Mouse (Mus musculus) neural tube, embryonic 14.5 days (tissue): ENCODE results near the gene Rps21. TPM values are rescaled to one million over a fixed set of nuclear protein-coding genes. Genes with fewer than 3 reads are reported as not detected.

Experiments used
- ATAC-seq: fragments of 200-750 bp; cut with Nextera tagmentation; 2 replicates; pipeline ENCODE4 v1.8.0; 2017; ENCODE audit warnings: low read depth, mild to moderate bottlenecking, moderate TSS enrichment, moderate library complexity
- H3K27ac ChIP-seq: fragments of 300-500 bp; sonication (generic); 2 replicates; pipeline ENCODE4 v1.5.1; 2014; ENCODE audit warnings: low read depth, mild to moderate bottlenecking, control low read depth, low read length, moderate library complexity, mixed read lengths
- H3K27me3 ChIP-seq: fragments of 300-500 bp; sonication (generic); 2 replicates; pipeline ENCODE4 v1.6.1; 2014; ENCODE audit warnings: low read length; ENCODE audit not compliant: control insufficient read depth, insufficient read depth
- H3K36me3 ChIP-seq: fragments of 300-500 bp; sonication (generic); 2 replicates; pipeline ENCODE4 v1.6.1; 2014; ENCODE audit warnings: low read length, mixed read lengths; ENCODE audit not compliant: control insufficient read depth, insufficient read depth
- H3K4me1 ChIP-seq: fragments of 300-500 bp; sonication (generic); 2 replicates; pipeline ENCODE4 v1.6.1; 2014; ENCODE audit warnings: low read length; ENCODE audit not compliant: control insufficient read depth, insufficient read depth
- H3K4me2 ChIP-seq: fragments of 300-500 bp; sonication (generic); 2 replicates; pipeline ENCODE4 v1.6.1; 2014; ENCODE audit warnings: mild to moderate bottlenecking, low read depth, low read length, control low read depth
- H3K4me3 ChIP-seq: fragments of 300-500 bp; sonication (generic); 2 replicates; pipeline ENCODE4 v1.5.1; 2014; ENCODE audit warnings: low read depth, low read length, control low read depth, mixed read lengths
- H3K9ac ChIP-seq: fragments of 300-500 bp; sonication (generic); replicated peaks from 2 replicates; pipeline ENCODE4 v1.6.1; 2014; ENCODE audit warnings: low read depth, mild to moderate bottlenecking, control low read depth, low read length, mixed read lengths
- H3K9me3 ChIP-seq: fragments of 300-500 bp; sonication (generic); 2 replicates; pipeline ENCODE4 v1.6.1; 2016; ENCODE audit warnings: low read length; ENCODE audit not compliant: control insufficient read depth
- WGBS: fragments of 180-500 bp; shearing (Covaris S2); extraction: QIAGEN DNeasy Blood & Tissue Kit; methylation state at CpG from one replicate; pipeline ENCODE4 v1.1.7; 2014; 5-methylcytosine and 5-hydroxymethylcytosine counted together
- microRNA-seq: library from miRNA; unstranded; fragments of <30 nt; microRNA quantifications from one replicate; pipeline ENCODE4, GENCODE M21; 2016
- polyA plus RNA-seq: library from polyadenylated mRNA; unstranded; fragments of >200 nt; fragmentation: Nextera tagmentation; extraction: Ambion mirVana; gene quantifications from 2 replicates; pipeline ENCODE4 v1.2.1, GENCODE M21; 2014

Rps21 gene
- polyA plus RNA-seq, 1 experiment from 2014 or later: 421 TPM

GRCm38 (mm10) chr2:180302201-180302600 is 45.0 kb downstream of the Rps21 start:
- no peaks in the 10 kb centered on the region for H3K4me1 ChIP-seq
- H3K36me3 ChIP-seq: no peaks in the 10 kb centered on the region
- no peaks in the 10 kb centered on the region for H3K27me3 ChIP-seq
- H3K9me3 ChIP-seq: no peaks in the 10 kb centered on the region
- H3K27ac ChIP-seq: no peak overlapping the region
- no peak overlapping the region for H3K4me2 ChIP-seq
- H3K4me3 ChIP-seq: no peak overlapping the region
- WGBS: 78% methylated on average over 4 of the region's 4 CpGs
- no peak for ATAC-seq
- no peak overlapping the region for H3K9ac ChIP-seq

- no peak for ATAC-seq
- Histone ChIP-seq H3K4me2 (no peak overlapping the region), H3K27ac (no peak overlapping the region), H3K4me3 (no peak overlapping the region), H3K9ac (no peak overlapping the region), H3K9me3 (no peaks in the 10 kb centered on the region), H3K36me3 (no peaks in the 10 kb centered on the region), H3K27me3 (no peaks in the 10 kb centered on the region), H3K4me1 (no peaks in the 10 kb centered on the region)
- WGBS: 91% methylated on average over 12 of the region's 12 CpGs
These were observed 46.3 kb downstream of the Rps21 start for GRCm38 (mm10) chr2:180303468-180303867.

- no peak for ATAC-seq
- Histone ChIP-seq H3K27ac (no peak overlapping the region), H3K36me3 (no peaks in the 10 kb centered on the region), H3K27me3 (no peaks in the 10 kb centered on the region), H3K9me3 (no peaks in the 10 kb centered on the region), H3K4me2 (no peak overlapping the region), H3K9ac (no peak overlapping the region), H3K4me3 (no peak overlapping the region), H3K4me1 (no peaks in the 10 kb centered on the region)
- 61% methylated on average over 4 of the region's 4 CpGs for WGBS
These were observed 47.4 kb downstream of the Rps21 start for GRCm38 (mm10) chr2:180304554-180304953.

- WGBS: 87% methylated on average over 3 of the region's 3 CpGs
- Histone ChIP-seq H3K4me1 (no peaks in the 10 kb centered on the region), H3K36me3 (no peaks in the 10 kb centered on the region), H3K9ac (no peak overlapping the region), H3K9me3 (no peaks in the 10 kb centered on the region), H3K27ac (no peak overlapping the region), H3K4me3 (no peak overlapping the region), H3K4me2 (no peak overlapping the region), H3K27me3 (no peaks in the 10 kb centered on the region)
- no peak for ATAC-seq
These were observed 48.3 kb downstream of the Rps21 start for GRCm38 (mm10) chr2:180305490-180305889.

GRCm38 (mm10) chr2:180306009-180306408 is 48.8 kb downstream of the Rps21 start:
- Histone ChIP-seq H3K27me3 (no peaks in the 10 kb centered on the region), H3K36me3 (no peaks in the 10 kb centered on the region), H3K27ac (no peak overlapping the region), H3K4me1 (no peaks in the 10 kb centered on the region), H3K4me2 (no peak overlapping the region), H3K9ac (no peak overlapping the region), H3K9me3 (no peaks in the 10 kb centered on the region), H3K4me3 (no peak overlapping the region)
- no peak for ATAC-seq
- WGBS: 84% methylated on average over 2 of the region's 2 CpGs

GRCm38 (mm10) chr2:180306423-180307168 is 49.4 kb downstream of the Rps21 start:
- ATAC-seq: no peak
- Histone ChIP-seq H3K36me3 (no peaks in the 10 kb centered on the region), H3K9me3 (no peaks in the 10 kb centered on the region), H3K27ac (no peak overlapping the region), H3K27me3 (no peaks in the 10 kb centered on the region), H3K9ac (no peak overlapping the region), H3K4me1 (no peaks in the 10 kb centered on the region), H3K4me3 (no peak overlapping the region), H3K4me2 (no peak overlapping the region)
- WGBS: 91% methylated on average over 8 of the region's 8 CpGs

- H3K27me3 ChIP-seq: no peaks in the 10 kb centered on the region
- WGBS: 74% methylated on average over 2 of the region's 2 CpGs
- no peak overlapping the region for H3K4me3 ChIP-seq
- ATAC-seq: no peak
- H3K9me3 ChIP-seq: no peaks in the 10 kb centered on the region
- H3K27ac ChIP-seq: no peak overlapping the region
- H3K36me3 ChIP-seq: no peaks in the 10 kb centered on the region
- H3K9ac ChIP-seq: no peak overlapping the region
- H3K4me1 ChIP-seq: no peaks in the 10 kb centered on the region
- no peak overlapping the region for H3K4me2 ChIP-seq
These were observed 50.5 kb downstream of the Rps21 start for GRCm38 (mm10) chr2:180307680-180308079.

Small RNAs within 50 kb of the gene (microRNA-seq; reads per million reads assigned to microRNA genes)
- gene Mir3091: not detected

Other genes starting within 250 kb of the Rps21 start
- 14.1 and 17.3 TPM in 2 replicates for gene Lsm14b, start 232.4 kb upstream of the Rps21 start, polyA plus RNA-seq
- gene Psma7, start 214.9 kb upstream of the Rps21 start, polyA plus RNA-seq: 585 and 653 TPM in 2 replicates
- gene Ss18l1, start 214.9 kb upstream of the Rps21 start, polyA plus RNA-seq: 57.8 and 58.8 TPM in 2 replicates
- 33.3 and 34.2 TPM in 2 replicates for gene Mtg2, start 186.8 kb upstream of the Rps21 start, polyA plus RNA-seq
- gene Hrh3, start 152.9 kb upstream of the Rps21 start, polyA plus RNA-seq: 1.5 and 1.8 TPM in 2 replicates
- gene Osbpl2, start 138.1 kb upstream of the Rps21 start, polyA plus RNA-seq: 77.4 and 78.2 TPM in 2 replicates
- gene Adrm1, start 85.9 kb upstream of the Rps21 start, polyA plus RNA-seq: 147 and 154 TPM in 2 replicates
- gene Lama5, start 31.5 kb upstream of the Rps21 start, polyA plus RNA-seq: 1.2 and 2.0 TPM in 2 replicates
- gene Cables2, start 16.1 kb downstream of the Rps21 start, polyA plus RNA-seq: 32.9 and 33.3 TPM in 2 replicates
- not detected in 2 replicates for gene Rbbp8nl, start 32.5 kb downstream of the Rps21 start, polyA plus RNA-seq
- not detected in 2 replicates for gene Gata5, start 77.3 kb downstream of the Rps21 start, polyA plus RNA-seq
- gene Slco4a1, start 198.9 kb downstream of the Rps21 start, polyA plus RNA-seq: 2.0 and 2.4 TPM in 2 replicates
- 1.6 and 2.3 TPM in 2 replicates for gene Ntsr1, start 242.6 kb downstream of the Rps21 start, polyA plus RNA-seq